Mouse (Mus musculus): ENCODE measurements around the gene Isx. TPM values are rescaled to one million over a fixed set of nuclear protein-coding genes. Genes with fewer than 3 reads are reported as not detected.

The Isx gene
- polyA plus RNA-seq, 1 experiment from 2014 or later: 0.19 TPM

- no peak for ATAC-seq (ENCODE audit: insufficient number of reproducible peaks, low FRiP score, low TSS enrichment, low read depth)
- Histone ChIP-seq H3K4me2 (no peak overlapping the region), H3K27ac (no peak overlapping the region), H3K4me3 (no peak overlapping the region), H3K36me3 (no peaks in the 10 kb centered on the region), H3K27me3 (no peaks in the 10 kb centered on the region), H3K9ac (no peak overlapping the region), H3K4me1 (no peaks in the 10 kb centered on the region), H3K9me3 (no peaks in the 10 kb centered on the region)
- WGBS: 45% methylated on average over 6 of the region's 6 CpGs
These were observed 30.3 kb downstream of the Isx start for GRCm38 (mm10) chr8:74903054-74903842.

GRCm38 (mm10) chr8:74906333-74906732, 33.4 kb downstream of the Isx start:
- Histone ChIP-seq H3K27me3 (no peaks in the 10 kb centered on the region), H3K27ac (no peak overlapping the region), H3K36me3 (no peaks in the 10 kb centered on the region), H3K4me2 (no peak overlapping the region), H3K4me3 (no peak overlapping the region), H3K9ac (no peak overlapping the region), H3K9me3 (no peaks in the 10 kb centered on the region), H3K4me1 (no peaks in the 10 kb centered on the region)
- WGBS: 45% methylated on average over 1 of the region's 1 CpGs
- ATAC-seq (ENCODE audit: insufficient number of reproducible peaks, low FRiP score, low TSS enrichment, low read depth): no peak

GRCm38 (mm10) chr8:74910708-74911107, 37.7 kb downstream of the Isx start:
- Histone ChIP-seq H3K9ac (no peak overlapping the region), H3K36me3 (no peaks in the 10 kb centered on the region), H3K4me1 (no peaks in the 10 kb centered on the region), H3K27me3 (no peaks in the 10 kb centered on the region), H3K4me3 (no peak overlapping the region), H3K9me3 (no peaks in the 10 kb centered on the region), H3K4me2 (no peak overlapping the region), H3K27ac (no peak overlapping the region)
- ATAC-seq (ENCODE audit: insufficient number of reproducible peaks, low FRiP score, low TSS enrichment, low read depth): no peak
- WGBS: 86% methylated on average over 1 of the region's 1 CpGs

DNA sequence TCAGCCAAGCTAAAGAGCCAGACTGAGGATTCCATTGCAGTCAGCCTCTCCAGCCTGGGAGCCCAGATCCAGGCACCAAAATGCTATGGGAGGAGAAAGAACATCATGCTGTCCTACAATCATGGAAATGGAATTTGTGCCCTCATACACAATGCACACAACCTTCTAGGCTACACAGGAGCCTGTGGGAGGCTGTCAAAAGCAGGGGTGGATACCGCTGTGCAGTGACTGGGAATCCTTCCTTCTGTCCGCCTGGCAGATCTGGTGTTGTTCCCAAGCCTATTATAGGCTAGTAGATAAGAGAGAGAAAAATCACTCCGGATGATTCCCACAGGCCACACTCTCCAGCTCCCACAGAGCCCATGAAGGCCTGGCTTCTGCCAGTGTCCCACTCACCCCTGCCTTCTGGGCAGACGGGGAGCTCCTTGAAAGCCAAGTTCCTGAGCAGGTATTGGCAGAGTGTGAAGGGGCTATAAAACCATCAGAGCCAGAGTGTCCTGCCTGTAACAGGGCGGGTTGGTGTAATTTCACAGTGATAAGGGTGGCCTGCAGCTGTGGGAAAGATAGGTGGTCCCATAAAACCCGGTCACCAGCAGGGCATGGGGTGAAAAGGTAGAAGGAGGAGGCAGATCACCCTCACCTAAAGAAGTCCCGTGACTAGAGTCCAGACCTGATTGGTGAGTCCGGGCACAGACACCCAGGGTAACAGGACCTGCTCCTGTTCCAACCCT, 47.9 kb downstream of the Isx start:
- Histone ChIP-seq H3K9me3 (no peaks in the 10 kb centered on the region), H3K4me1 (no peaks in the 10 kb centered on the region), H3K27ac (no peak overlapping the region), H3K27me3 (no peaks in the 10 kb centered on the region), H3K4me3 (no peak overlapping the region), H3K36me3 (no peaks in the 10 kb centered on the region), H3K4me2 (no peak overlapping the region), H3K9ac (no peak overlapping the region)
- ATAC-seq (ENCODE audit: insufficient number of reproducible peaks, low FRiP score, low TSS enrichment, low read depth): no peak
- WGBS: 45% methylated on average over 8 of the region's 8 CpGs

DNA sequence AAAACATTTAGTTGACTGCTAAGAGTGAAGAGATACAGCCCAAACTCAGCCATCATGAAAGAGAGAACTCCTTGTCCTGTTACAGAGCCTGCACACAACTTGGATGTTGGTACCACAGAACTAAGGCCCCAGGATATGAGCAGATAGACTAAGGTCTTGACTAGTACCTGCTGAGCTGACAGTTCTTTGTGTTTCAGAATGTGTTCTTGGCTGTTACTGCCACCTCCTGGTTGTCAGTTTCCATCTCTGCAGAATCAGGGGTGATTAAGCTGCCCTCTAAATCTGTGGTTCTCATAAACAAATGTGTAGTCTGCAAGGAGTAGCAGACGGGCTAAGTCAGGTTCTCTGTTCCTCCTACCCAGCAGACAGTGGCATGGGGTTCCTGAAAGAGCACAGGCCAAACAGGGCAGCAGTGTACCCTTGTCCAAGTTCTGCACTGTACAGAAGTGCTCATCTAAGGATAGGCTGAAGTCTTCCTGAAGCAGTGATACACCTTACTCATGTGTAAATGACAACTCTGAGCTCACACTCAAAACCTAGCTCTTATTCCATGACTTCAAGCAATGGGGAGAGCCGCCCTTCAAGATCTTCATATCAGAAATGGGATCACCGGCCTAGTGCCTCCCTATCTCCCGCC, 49.0 kb downstream of the Isx start:
- Histone ChIP-seq H3K27ac (no peak overlapping the region), H3K4me1 (no peaks in the 10 kb centered on the region), H3K9ac (no peak overlapping the region), H3K4me2 (no peak overlapping the region), H3K36me3 (no peaks in the 10 kb centered on the region), H3K9me3 (no peaks in the 10 kb centered on the region), H3K27me3 (no peaks in the 10 kb centered on the region), H3K4me3 (no peak overlapping the region)
- no peak for ATAC-seq (ENCODE audit: insufficient number of reproducible peaks, low FRiP score, low TSS enrichment, low read depth)
- WGBS: 77% methylated on average over 4 of the region's 4 CpGs

- H3K4me3 ChIP-seq: no peak overlapping the region
- no peak overlapping the region for H3K27ac ChIP-seq
- no peak overlapping the region for H3K4me2 ChIP-seq
- no peaks in the 10 kb centered on the region for H3K36me3 ChIP-seq
- ATAC-seq (ENCODE audit: insufficient number of reproducible peaks, low FRiP score, low TSS enrichment, low read depth): no peak
- WGBS: 53% methylated on average over 1 of the region's 1 CpGs
- H3K9me3 ChIP-seq: no peaks in the 10 kb centered on the region
- H3K4me1 ChIP-seq: no peaks in the 10 kb centered on the region
- H3K27me3 ChIP-seq: no peaks in the 10 kb centered on the region
- H3K9ac ChIP-seq: no peak overlapping the region
These were observed 55.0 kb downstream of the Isx start for GRCm38 (mm10) chr8:74927940-74928339.

DNA sequence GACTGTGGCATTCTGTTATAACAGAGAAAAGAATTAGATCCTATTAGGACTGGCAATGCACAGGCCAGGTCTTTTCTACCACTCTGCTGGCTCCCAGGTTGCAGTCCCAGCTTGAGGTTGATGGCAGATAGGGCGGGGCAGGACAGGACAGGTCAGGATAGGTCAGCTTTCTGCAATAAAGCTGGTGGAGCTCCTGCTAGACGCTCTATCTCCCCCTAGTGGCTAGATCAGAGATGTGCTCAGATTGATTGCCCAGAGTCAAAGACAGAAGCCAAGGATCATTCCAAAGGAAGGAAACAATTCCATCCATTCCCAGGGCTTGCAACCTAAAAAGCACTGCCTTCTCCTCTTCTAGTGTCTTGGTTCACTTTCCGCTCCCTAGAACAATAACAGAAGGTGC, 57.8 kb downstream of the Isx start:
- no peak overlapping the region for H3K9ac ChIP-seq
- ATAC-seq (ENCODE audit: insufficient number of reproducible peaks, low FRiP score, low TSS enrichment, low read depth): no peak
- no peaks in the 10 kb centered on the region for H3K36me3 ChIP-seq
- 28% methylated on average over 3 of the region's 3 CpGs for WGBS
- no peaks in the 10 kb centered on the region for H3K27me3 ChIP-seq
- no peaks in the 10 kb centered on the region for H3K4me1 ChIP-seq
- H3K27ac ChIP-seq: no peak overlapping the region
- no peak overlapping the region for H3K4me2 ChIP-seq
- no peaks in the 10 kb centered on the region for H3K9me3 ChIP-seq
- H3K4me3 ChIP-seq: no peak overlapping the region

GRCm38 (mm10) chr8:74935308-74935707, 62.3 kb downstream of the Isx start:
- Histone ChIP-seq H3K4me3 (no peak overlapping the region), H3K36me3 (no peaks in the 10 kb centered on the region), H3K9ac (no peak overlapping the region), H3K27ac (no peak overlapping the region), H3K4me2 (no peak overlapping the region), H3K4me1 (no peaks in the 10 kb centered on the region), H3K9me3 (no peaks in the 10 kb centered on the region), H3K27me3 (no peaks in the 10 kb centered on the region)
- ATAC-seq (ENCODE audit: insufficient number of reproducible peaks, low FRiP score, low TSS enrichment, low read depth): peak; percentile 61; the same call in 1 of the 2 replicates
- 22% methylated on average over 6 of the region's 6 CpGs for WGBS

DNA sequence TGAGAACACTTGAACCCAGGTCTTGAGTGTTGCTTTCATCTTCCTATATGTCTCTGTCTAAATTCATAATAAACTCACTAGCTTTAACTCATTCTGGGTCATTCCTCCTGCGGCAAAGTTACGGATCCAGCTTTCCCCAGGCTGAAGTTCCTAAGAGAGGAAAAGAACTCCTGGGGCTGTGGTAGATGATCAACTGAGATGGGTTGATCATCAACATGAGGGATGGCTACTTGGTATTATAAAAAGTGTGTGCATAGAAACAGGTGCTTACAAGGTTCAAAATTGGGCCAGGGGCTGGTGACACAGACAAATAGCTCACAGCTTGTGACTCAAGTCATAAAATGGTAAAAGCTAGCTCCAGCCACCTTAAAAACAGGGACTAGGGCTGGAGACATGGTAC, 63.7 kb downstream of the Isx start:
- H3K27ac ChIP-seq: no peak overlapping the region
- no peak overlapping the region for H3K9ac ChIP-seq
- H3K4me3 ChIP-seq: no peak overlapping the region
- H3K27me3 ChIP-seq: no peaks in the 10 kb centered on the region
- 98% methylated on average over 2 of the region's 2 CpGs for WGBS
- H3K9me3 ChIP-seq: no peaks in the 10 kb centered on the region
- no peaks in the 10 kb centered on the region for H3K4me1 ChIP-seq
- H3K36me3 ChIP-seq: no peaks in the 10 kb centered on the region
- ATAC-seq (ENCODE audit: insufficient number of reproducible peaks, low FRiP score, low TSS enrichment, low read depth): no peak
- H3K4me2 ChIP-seq: no peak overlapping the region

DNA sequence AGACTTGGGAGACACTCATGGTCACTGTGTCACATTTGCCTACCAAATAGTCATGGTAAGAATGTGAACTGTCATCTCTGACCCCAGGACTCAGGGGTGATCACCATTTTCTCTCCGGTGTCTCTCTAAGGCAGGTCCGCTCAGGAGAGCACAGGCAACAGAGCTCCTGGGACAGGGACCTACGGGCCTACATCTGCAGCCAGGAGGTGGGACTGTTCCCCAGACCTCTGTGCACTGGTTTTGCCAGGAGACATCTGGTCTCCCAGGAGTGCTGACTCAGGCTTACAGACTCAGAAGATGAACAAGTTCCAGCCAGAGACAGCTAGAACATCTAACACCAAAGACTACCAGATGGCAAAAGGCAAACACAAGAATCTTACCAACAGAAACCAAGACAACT, 69.1 kb downstream of the Isx start:
- Histone ChIP-seq H3K27me3 (no peaks in the 10 kb centered on the region), H3K9ac (no peak overlapping the region), H3K4me1 (no peaks in the 10 kb centered on the region), H3K9me3 (no peaks in the 10 kb centered on the region), H3K4me3 (no peak overlapping the region), H3K4me2 (no peak overlapping the region), H3K27ac (no peak overlapping the region), H3K36me3 (no peaks in the 10 kb centered on the region)
- WGBS: 89% methylated on average over 3 of the region's 3 CpGs
- no peak for ATAC-seq (ENCODE audit: insufficient number of reproducible peaks, low FRiP score, low TSS enrichment, low read depth)
